Mouse (Mus musculus) lung, embryonic 16.5 days (tissue): ENCODE measurements around the gene Tsc22d3. TPM values are rescaled to one million over a fixed set of nuclear protein-coding genes. Genes with fewer than 3 reads are reported as not detected.
A peak's percentile ranks its signal among the peaks of the same experiment; 100 is the strongest.

Experiments used
- ATAC-seq: fragments of 200-750 bp; cut with Nextera tagmentation; 2 replicates; pipeline ENCODE4 v1.8.0; 2017; ENCODE audit warnings: low read depth, mild to moderate bottlenecking, moderate library complexity
- H3K27ac ChIP-seq: fragments of 300-500 bp; sonication (generic); 2 replicates; pipeline ENCODE4 v1.5.1; 2014; ENCODE audit warnings: mild to moderate bottlenecking, control low read depth, low read length
- H3K27me3 ChIP-seq: fragments of 300-500 bp; sonication (generic); 2 replicates; pipeline ENCODE4 v1.6.1; 2014; ENCODE audit warnings: low read depth, low read length, mixed read lengths; ENCODE audit not compliant: control insufficient read depth, insufficient read depth
- H3K36me3 ChIP-seq: fragments of 300-500 bp; sonication (generic); 2 replicates; pipeline ENCODE4 v1.6.1; 2014; ENCODE audit warnings: low read length; ENCODE audit not compliant: control insufficient read depth, insufficient read depth
- H3K4me1 ChIP-seq: fragments of 300-500 bp; sonication (generic); replicated peaks from 2 replicates; pipeline ENCODE4 v1.6.1; 2014; ENCODE audit warnings: low read length, mixed read lengths; ENCODE audit not compliant: control insufficient read depth, insufficient read depth
- H3K4me2 ChIP-seq: fragments of 300-500 bp; sonication (generic); 2 replicates; pipeline ENCODE4 v1.6.1; 2014; ENCODE audit warnings: low read depth, low read length, control low read depth
- H3K4me3 ChIP-seq: fragments of 300-500 bp; sonication (generic); 2 replicates; pipeline ENCODE4 v1.5.1; 2014; ENCODE audit warnings: mild to moderate bottlenecking, low read length, control low read depth
- H3K9ac ChIP-seq: fragments of 300-500 bp; sonication (generic); 2 replicates; pipeline ENCODE4 v1.6.1; 2014; ENCODE audit warnings: low read length, control low read depth
- H3K9me3 ChIP-seq: fragments of 300-500 bp; sonication (generic); 2 replicates; pipeline ENCODE4 v1.6.1; 2016; ENCODE audit warnings: low read length; ENCODE audit not compliant: control insufficient read depth
- WGBS: fragments of 180-500 bp; shearing (Covaris S2); extraction: QIAGEN DNeasy Blood & Tissue Kit; methylation state at CpG from one replicate; pipeline ENCODE4 v1.1.7; 2014; 5-methylcytosine and 5-hydroxymethylcytosine counted together
- polyA plus RNA-seq: library from polyadenylated mRNA; unstranded; fragments of >200 nt; fragmentation: Nextera tagmentation; extraction: Ambion mirVana; gene quantifications from 2 replicates; pipeline ENCODE4 v1.2.1, GENCODE M21; 2015

The Tsc22d3 gene
- polyA plus RNA-seq, 1 experiment from 2014 or later: 119 TPM

DNA sequence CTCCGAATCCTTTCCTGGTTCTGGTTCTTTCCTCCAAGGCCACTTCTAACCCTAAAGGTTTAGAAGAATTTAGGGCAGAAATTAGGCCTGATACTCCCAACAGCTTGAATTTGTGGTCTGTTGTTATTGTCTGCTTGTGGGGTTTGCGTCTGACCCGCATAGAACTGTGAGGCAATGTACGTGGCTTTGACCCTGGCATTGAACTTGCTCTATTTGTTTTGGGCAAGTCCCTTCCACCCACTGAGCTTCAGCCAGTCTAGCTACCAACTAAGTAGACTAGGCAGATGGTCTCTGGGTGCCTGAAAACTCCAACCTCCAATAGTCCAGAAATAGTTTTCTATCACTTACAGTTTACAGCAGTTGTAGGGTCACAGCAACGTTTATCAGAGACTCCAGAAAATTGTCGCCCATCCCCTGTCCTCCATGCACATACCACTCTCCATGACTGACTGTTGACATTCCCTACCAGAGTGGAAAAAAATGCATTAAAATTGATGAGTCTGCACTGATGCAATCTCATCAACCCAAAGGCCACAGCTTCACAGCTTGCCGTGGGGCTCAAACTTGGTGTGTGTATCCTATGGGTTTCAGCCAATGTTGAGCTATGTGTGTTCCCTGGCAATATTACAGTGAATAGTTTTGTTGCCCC is 74.7 kb downstream of the Tsc22d3 start:
- Histone ChIP-seq H3K36me3 (no peaks in the 10 kb centered on the region), H3K9ac (no peak overlapping the region), H3K27me3 (no peaks in the 10 kb centered on the region), H3K4me3 (no peak overlapping the region), H3K9me3 (no peaks in the 10 kb centered on the region), H3K4me1 (peaks cover 7% of the 10 kb centered on the region; the same call in 1 of the 2 replicates), H3K27ac (no peak overlapping the region), H3K4me2 (no peak overlapping the region)
- ATAC-seq: no peak
- WGBS: 75% methylated on average over 7 of the region's 7 CpGs

DNA sequence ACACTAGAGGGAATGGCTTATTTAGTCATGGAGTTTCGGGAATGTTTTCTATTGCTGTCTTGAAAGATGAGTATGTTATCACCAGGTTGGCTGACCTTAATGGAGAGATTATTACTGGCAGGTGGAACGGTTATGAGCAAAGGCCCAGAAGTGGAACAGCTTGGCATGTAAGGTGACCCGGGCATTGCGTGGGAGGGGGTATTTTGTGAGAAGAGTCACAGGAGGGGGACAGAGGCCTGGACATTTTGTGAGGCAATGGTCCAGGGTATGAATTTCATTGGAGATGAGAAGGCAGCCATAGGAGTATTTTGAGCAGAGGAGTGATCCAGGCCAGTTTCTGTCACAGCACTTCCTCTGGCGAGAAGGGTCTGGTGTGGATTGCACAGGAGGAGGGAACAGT is 76.2 kb downstream of the Tsc22d3 start:
- no peaks in the 10 kb centered on the region for H3K9me3 ChIP-seq
- no peak for ATAC-seq
- no peak overlapping the region for H3K4me3 ChIP-seq
- H3K27ac ChIP-seq: no peak overlapping the region
- H3K36me3 ChIP-seq: no peaks in the 10 kb centered on the region
- H3K4me1 ChIP-seq: peaks cover 11% of the 10 kb centered on the region; the same call in 1 of the 2 replicates
- no peaks in the 10 kb centered on the region for H3K27me3 ChIP-seq
- H3K4me2 ChIP-seq: no peak overlapping the region
- WGBS: 88% methylated on average over 5 of the region's 5 CpGs
- no peak overlapping the region for H3K9ac ChIP-seq

DNA sequence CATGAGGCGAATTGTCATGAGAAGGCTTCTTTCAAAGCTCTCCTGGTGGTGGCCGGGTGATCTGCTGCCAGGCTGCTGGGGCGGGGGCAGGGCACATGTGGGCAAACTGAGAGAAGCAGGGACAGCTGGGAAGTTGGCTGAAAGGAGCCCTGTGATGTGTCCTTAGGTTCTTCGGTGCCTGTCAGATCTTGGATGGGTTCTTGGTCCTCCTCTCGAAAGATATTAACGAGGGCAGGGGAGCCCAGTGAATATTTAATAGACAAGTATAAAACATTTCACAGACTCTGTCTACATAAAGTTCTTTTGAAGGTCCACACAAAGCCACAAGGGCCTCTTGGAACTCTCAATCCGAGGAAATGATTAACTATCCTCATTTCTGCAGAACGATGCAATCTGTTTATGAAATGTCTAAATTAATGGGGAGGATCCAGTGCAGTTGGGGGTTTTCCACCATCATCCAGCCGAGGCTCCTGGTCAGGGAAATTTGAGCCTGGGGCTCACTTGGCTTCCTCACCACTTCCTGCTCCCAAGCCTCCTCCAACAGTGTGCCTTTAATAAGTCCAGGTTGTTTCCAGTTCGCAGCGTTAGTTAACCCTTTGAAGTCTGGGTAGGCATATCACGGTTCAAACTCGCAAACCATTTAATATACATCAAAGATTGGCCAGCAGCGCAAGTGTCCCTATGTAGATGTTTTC is 78.2 kb downstream of the Tsc22d3 start:
- Histone ChIP-seq H3K4me1 (peaks cover 11% of the 10 kb centered on the region; the same call in 1 of the 2 replicates), H3K4me2 (no peak overlapping the region), H3K4me3 (no peak overlapping the region), H3K36me3 (no peaks in the 10 kb centered on the region), H3K27me3 (no peaks in the 10 kb centered on the region; the same call in 1 of the 2 replicates), H3K9me3 (no peaks in the 10 kb centered on the region), H3K27ac (peak overlapping the region; percentile 31), H3K9ac (no peak overlapping the region)
- 50% methylated on average over 14 of the region's 14 CpGs for WGBS
- ATAC-seq: no peak

DNA sequence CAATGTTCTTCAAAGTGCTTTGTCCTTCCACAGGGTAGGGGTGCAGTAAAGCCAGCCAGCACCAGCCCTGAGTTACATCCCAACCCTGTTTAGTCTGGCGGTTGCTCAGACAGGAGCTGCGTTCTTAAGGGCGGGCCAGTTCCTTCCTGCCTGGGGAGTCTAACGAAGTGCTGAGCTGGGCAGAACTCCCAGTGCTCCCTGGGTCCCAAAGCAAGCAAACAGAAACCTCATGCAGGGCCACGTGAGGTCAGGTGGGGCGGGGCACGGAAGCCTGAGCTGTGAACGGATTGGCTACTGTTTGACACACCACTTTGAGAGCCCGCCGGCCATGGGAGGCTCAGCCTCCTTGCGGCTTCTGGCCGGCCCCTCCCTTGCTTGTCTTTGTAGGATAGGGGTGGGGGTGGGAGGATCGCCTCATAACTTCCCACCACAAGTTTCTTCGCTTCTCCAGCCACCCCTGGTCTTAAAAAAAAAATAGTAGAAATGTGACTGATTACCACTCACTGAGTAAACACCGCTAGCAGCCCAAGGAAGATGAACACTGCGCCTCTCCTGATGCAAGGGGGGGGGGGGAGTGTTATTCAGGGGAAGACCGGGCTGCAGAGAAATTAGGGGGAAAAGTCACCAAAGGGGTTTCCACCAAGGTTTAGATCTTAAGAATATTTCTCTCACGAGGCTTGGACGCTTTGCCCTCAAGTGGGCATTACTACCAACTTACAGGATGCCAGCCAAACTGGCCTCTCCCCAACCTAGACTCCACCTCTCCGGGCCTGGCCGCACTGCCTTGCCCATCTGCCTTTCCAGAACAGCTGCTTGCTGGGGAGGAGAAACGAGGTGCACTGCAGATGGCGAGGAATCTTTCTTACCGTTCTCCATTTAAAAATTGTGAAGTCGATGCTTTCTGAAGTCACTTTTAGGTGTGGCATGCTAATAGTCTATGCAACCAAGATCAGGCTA is 80.0 kb downstream of the Tsc22d3 start:
- WGBS: 18% methylated on average over 25 of the region's 25 CpGs
- H3K9ac ChIP-seq: peak overlapping the region; percentile 34; the same call in 1 of the 2 replicates

GRCm38 (mm10) chrX:140518351-140518750 is 82.1 kb downstream of the Tsc22d3 start:
- no peak overlapping the region for H3K4me3 ChIP-seq
- H3K4me2 ChIP-seq: no peak overlapping the region
- no peak overlapping the region for H3K27ac ChIP-seq
- no peak for ATAC-seq
- WGBS: 76% methylated on average over 8 of the region's 8 CpGs
- H3K4me1 ChIP-seq: peaks cover 11% of the 10 kb centered on the region; the same call in 1 of the 2 replicates
- H3K9me3 ChIP-seq: no peaks in the 10 kb centered on the region
- no peak overlapping the region for H3K9ac ChIP-seq
- no peaks in the 10 kb centered on the region; the same call in 1 of the 2 replicates for H3K27me3 ChIP-seq
- no peaks in the 10 kb centered on the region for H3K36me3 ChIP-seq

More for the DNA sequence above, 80.0 kb downstream of the Tsc22d3 start:
- H3K36me3 ChIP-seq: no peaks in the 10 kb centered on the region
- H3K4me2 ChIP-seq: peak overlapping the region; percentile 50
- no peaks in the 10 kb centered on the region; the same call in 1 of the 2 replicates for H3K27me3 ChIP-seq
- H3K4me3 ChIP-seq: 0 out of 2 replicates have a peak overlapping the region, but pooled peaks have one; percentile 20
- ATAC-seq: peak; percentile 98
- peak overlapping the region; percentile 89 for H3K27ac ChIP-seq
- H3K4me1 ChIP-seq: peaks cover 11% of the 10 kb centered on the region; the same call in 1 of the 2 replicates
- no peaks in the 10 kb centered on the region for H3K9me3 ChIP-seq

GRCm38 (mm10) chrX:140513379-140513778 is 87.1 kb downstream of the Tsc22d3 start:
- no peaks in the 10 kb centered on the region for H3K9me3 ChIP-seq
- no peaks in the 10 kb centered on the region; the same call in 1 of the 2 replicates for H3K27me3 ChIP-seq
- H3K27ac ChIP-seq: no peak overlapping the region
- H3K4me3 ChIP-seq: no peak overlapping the region
- ATAC-seq: no peak
- H3K36me3 ChIP-seq: no peaks in the 10 kb centered on the region
- H3K4me2 ChIP-seq: no peak overlapping the region
- WGBS: 83% methylated on average over 2 of the region's 2 CpGs
- peaks cover 3% of the 10 kb centered on the region; the same call in 1 of the 2 replicates for H3K4me1 ChIP-seq
- H3K9ac ChIP-seq: no peak overlapping the region

DNA sequence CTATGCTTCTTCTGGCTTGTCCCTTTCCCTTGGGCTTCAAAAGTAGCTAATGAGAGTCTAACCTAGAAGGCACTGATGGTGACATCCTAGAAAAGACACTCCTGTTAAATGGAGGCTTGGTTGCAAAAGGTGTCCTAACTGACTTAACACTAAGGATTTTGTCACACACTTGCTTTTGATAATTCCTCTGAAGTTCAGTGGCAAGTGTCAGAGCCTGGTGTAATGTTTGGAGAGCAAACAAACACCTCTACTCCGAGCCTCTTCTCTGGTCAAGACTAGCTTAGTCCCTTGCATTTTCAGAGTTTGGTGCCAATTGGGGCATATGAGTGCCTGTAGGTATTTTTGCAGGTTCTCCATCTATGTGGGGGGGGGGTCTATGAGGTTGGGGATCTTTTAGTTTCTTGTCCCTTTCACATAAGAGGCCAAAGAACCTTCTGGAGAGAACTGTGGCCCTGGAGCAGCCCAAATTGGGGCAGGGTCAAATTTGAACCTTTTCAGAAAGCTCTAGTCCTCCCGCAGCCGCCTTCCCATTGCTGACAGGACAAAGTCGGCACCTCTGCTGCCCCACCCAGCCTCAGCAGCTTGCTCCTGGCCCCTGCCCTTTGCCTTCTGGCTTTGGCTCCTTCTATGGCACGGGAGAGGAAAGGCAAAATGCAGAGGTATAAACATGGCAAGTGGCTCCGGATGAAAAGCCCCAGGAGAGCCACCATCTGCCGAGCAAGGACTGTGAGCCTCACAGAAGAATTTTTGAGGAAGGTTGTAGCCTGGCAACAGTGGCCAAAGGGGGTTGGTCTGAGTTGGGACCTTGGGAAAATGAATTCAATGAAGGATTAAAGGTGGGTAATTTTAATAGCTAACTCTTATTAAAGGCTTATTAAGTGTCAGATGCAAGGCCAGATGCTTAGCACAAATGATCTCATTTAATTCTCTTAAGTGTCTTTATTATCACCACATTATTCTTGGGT is 88.5 kb downstream of the Tsc22d3 start:
- H3K4me3 ChIP-seq: no peak overlapping the region
- no peaks in the 10 kb centered on the region for H3K27me3 ChIP-seq
- H3K4me1 ChIP-seq: peaks cover 3% of the 10 kb centered on the region; the same call in 1 of the 2 replicates
- H3K27ac ChIP-seq: peak overlapping the region; percentile 26
- no peaks in the 10 kb centered on the region for H3K36me3 ChIP-seq
- WGBS: 49% methylated on average over 7 of the region's 7 CpGs
- peak overlapping the region; percentile 36 for H3K4me2 ChIP-seq
- H3K9me3 ChIP-seq: no peaks in the 10 kb centered on the region
- no peak for ATAC-seq
- H3K9ac ChIP-seq: no peak overlapping the region
